Mouse (Mus musculus) liver, adult 2 months (tissue): ENCODE results near the gene Homer3. TPM values are rescaled to one million over a fixed set of nuclear protein-coding genes. Genes with fewer than 3 reads are reported as not detected.

Source experiments
- DNase-seq: peaks from one replicate; pipeline ENCODE4 v3.0.0-alpha.2; 2011; ENCODE audit warnings: low read depth, low spot score; ENCODE audit errors: extremely low read depth
- H3K27ac ChIP-seq: fragments of 200-500 bp; replicated peaks from 2 replicates; pipeline ENCODE4 v1.5.1; 2012; ENCODE audit warnings: low read depth, mild to moderate bottlenecking, control low read depth, inconsistent platforms, low read length; ENCODE audit not compliant: insufficient read depth
- H3K27me3 ChIP-seq: fragments of 200-500 bp; 2 replicates; pipeline ENCODE4 v1.6.1; 2012; ENCODE audit warnings: mild to moderate bottlenecking, moderate library complexity, low read length, inconsistent platforms; ENCODE audit not compliant: control insufficient read depth, insufficient read depth
- H3K36me3 ChIP-seq: fragments of 200-500 bp; 2 replicates; pipeline ENCODE4 v1.6.1; 2012; ENCODE audit warnings: low read length, inconsistent platforms; ENCODE audit not compliant: control insufficient read depth, insufficient read depth
- H3K4me1 ChIP-seq: fragments of 200-500 bp; 2 replicates; pipeline ENCODE4 v1.6.1; 2011; ENCODE audit warnings: low read length; ENCODE audit not compliant: control insufficient read depth, insufficient read depth
- H3K4me3 ChIP-seq: fragments of 200-500 bp; 2 replicates; pipeline ENCODE4 v1.5.1; 2011; ENCODE audit warnings: low read depth, mild to moderate bottlenecking, control low read depth, low read length, moderate library complexity; ENCODE audit not compliant: insufficient read depth
- H3K79me2 ChIP-seq: fragments of 200-500 bp; 2 replicates; pipeline ENCODE4 v1.6.1; 2012; ENCODE audit warnings: inconsistent platforms, mild to moderate bottlenecking, low read length, moderate library complexity; ENCODE audit not compliant: control insufficient read depth, insufficient read depth
- H3K9ac ChIP-seq: fragments of 200-500 bp; 2 replicates; pipeline ENCODE4 v1.6.1; 2012; ENCODE audit warnings: low read depth, mild to moderate bottlenecking, control low read depth, inconsistent platforms, low read length
- CTCF ChIP-seq: fragments of 200-500 bp; IDR thresholded peaks from 2 replicates; pipeline ENCODE4 v1.5.1; 2011; ENCODE audit warnings: low read depth, low read length, control low read depth
- POLR2A ChIP-seq: fragments of 200-500 bp; IDR thresholded peaks from 2 replicates; pipeline ENCODE4 v1.6.1; 2011; ENCODE audit warnings: low read length, control low read depth; ENCODE audit not compliant: insufficient read depth; ENCODE audit errors: extremely low read depth
- WGBS: fragments of 180-500 bp; shearing (Covaris S2); methylation state at CpG from one replicate; pipeline ENCODE4 v1.1.7; 2018; 5-methylcytosine and 5-hydroxymethylcytosine counted together
- polyA plus RNA-seq: library from polyadenylated mRNA; depleted of rRNA; stranded (reverse); fragments of >200 nt; gene quantifications from 2 replicates; pipeline ENCODE4 v1.2.3, GENCODE M21; 2012
- total RNA-seq: library from RNA; depleted of rRNA; stranded (reverse); fragments of >200 nt; gene quantifications from 2 replicates; pipeline ENCODE4 v1.2.3, GENCODE M21; 2014

Homer3 gene
- total and polyA plus RNA-seq, 2 experiments = 1.4 to 3.1 TPM

DNA sequence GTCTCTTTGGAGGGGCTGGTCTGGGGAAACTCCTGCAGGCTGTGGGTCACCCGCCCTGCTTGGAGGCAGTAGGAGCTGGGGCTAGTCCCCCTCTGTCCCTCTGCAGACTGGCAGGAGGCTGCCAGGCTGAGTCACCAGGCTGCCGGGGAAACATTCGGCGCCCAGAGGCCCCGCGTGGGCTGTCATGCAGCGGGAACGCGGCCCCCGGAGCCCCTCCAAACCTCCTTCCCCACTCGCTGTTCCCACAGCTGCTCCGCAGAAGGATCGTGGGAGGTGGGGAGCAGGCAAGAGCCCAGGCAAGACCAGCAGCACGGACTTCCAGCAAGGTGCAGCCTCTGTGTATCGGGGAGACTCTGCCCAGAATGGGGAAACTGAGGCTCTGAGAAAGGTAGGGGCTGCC is 4.5 kb upstream of the Homer3 start:
- Histone ChIP-seq H3K4me1 (no peaks in the 10 kb centered on the region), H3K9ac (no peak overlapping the region), H3K27me3 (no peaks in the 10 kb centered on the region), H3K27ac (no peak overlapping the region), H3K79me2 (no peaks in the 10 kb centered on the region), H3K4me3 (no peak overlapping the region), H3K36me3 (no peaks in the 10 kb centered on the region)
- WGBS = 81% methylated on average over 15 of the region's 15 CpGs
- TF ChIP-seq POLR2A (no peak), CTCF (no peak)
- DNase-seq = no peak

DNA sequence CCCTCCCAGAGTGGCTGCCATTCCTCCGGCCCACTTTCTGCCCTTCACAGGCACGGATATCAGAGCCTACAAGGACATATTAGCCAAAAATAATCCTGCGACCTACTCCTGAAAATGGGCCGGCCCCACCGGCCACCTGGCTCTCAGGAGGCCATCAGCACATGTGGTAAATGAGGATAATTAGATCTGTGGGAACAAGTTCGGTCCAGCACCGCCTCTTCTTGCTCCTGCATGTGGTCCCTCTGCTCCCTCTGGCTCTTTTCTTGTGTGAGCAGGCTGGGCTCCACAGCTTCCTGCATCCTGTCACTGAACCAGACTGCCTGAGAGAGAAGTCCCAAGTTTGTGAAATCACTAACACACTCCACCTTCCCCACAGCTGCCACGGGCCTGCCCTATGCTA is 3.4 kb upstream of the Homer3 start:
- Histone ChIP-seq H3K9ac (no peak overlapping the region), H3K4me3 (no peak overlapping the region), H3K79me2 (no peaks in the 10 kb centered on the region), H3K4me1 (no peaks in the 10 kb centered on the region), H3K36me3 (no peaks in the 10 kb centered on the region), H3K27me3 (no peaks in the 10 kb centered on the region), H3K27ac (no peak overlapping the region)
- DNase-seq = no peak
- TF ChIP-seq CTCF (no peak), POLR2A (no peak)
- 73% methylated on average over 8 of the region's 8 CpGs for WGBS

DNA sequence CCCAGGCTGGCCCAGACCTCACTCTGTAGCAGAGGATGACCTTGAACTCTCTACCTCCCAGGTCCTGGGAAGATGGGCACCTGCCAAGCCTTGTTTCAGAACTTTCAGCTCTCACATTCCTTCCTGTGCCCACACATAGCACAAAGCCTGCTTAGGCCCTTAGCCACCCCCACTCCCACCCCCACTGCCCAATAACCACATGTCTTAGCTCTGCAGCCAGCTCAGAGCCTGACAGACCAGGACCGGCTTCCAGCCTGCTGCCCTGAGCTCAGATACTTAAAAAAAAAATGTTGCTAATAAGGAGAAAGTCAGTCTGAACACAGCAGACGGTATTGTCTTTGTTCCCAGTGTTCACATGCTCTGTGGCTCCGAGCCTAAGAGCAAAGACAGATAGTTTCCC is 1.6 kb upstream of the Homer3 start:
- H3K36me3 ChIP-seq = no peaks in the 10 kb centered on the region
- no peaks in the 10 kb centered on the region for H3K27me3 ChIP-seq
- 74% methylated on average over 3 of the region's 3 CpGs for WGBS
- H3K4me3 ChIP-seq = no peak overlapping the region
- no peaks in the 10 kb centered on the region for H3K79me2 ChIP-seq
- no peak overlapping the region for H3K27ac ChIP-seq
- H3K9ac ChIP-seq = no peak overlapping the region
- TF ChIP-seq POLR2A (no peak), CTCF (no peak)
- no peaks in the 10 kb centered on the region for H3K4me1 ChIP-seq
- no peak for DNase-seq

DNA sequence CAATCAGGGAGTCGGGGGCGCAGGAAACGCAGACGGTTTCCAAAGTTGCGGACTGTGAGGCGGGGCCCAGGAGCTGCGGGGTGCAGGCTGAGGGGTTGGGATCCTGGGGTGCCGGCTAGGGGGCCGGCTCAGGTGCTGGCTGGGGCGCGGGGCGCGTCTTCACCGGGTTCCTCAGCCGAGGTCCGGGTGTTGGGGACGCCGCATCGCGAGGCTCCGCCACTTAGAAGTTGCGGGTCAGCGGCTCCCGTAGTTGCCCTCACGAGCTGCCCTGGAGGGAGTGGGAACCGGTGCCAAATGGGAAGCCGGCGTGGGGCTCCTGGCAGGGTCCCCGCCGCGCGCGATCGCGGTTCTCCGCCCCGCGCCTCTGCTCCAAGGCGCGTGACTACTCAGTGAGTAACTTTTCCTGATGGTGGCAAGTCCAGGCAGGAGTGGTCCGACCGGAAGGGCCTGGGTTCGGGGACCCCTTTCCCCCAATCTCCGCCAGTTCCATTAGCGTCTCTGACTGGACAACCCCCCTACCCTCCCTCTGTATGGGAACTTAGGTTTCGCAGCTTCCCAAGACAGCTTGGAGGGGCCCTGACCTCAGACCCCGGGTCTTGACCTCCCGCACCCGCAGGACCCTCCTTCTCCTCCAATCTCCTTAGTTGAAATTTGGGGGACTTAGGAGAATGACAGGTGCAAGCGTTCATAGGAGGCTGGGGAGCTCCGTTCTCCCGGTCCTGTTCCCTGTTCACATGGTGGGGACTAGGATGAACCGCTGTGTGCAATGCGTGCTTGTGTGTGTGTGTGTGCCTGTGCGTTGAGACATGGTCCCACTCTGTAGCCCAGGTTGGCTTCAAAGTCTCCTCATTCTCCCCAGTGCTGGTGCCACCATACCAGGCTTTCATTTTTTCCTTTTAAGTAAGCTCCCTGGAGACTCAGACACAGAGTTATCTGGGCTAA is 780 bp downstream of the Homer3 start:
- TF ChIP-seq POLR2A = no peak
- no peak for TF ChIP-seq CTCF
- no peaks in the 10 kb centered on the region for H3K36me3 ChIP-seq
- no peaks in the 10 kb centered on the region for H3K27me3 ChIP-seq
- WGBS = 7% methylated on average over 54 of the region's 55 CpGs
- H3K27ac ChIP-seq = no peak overlapping the region; the same call in 1 of the 2 replicates
- no peaks in the 10 kb centered on the region for H3K4me1 ChIP-seq
- no peaks in the 10 kb centered on the region for H3K79me2 ChIP-seq
- H3K9ac ChIP-seq = peak overlapping the region; percentile 81
- peak overlapping the region; percentile 85 for H3K4me3 ChIP-seq
- DNase-seq = no peak

DNA sequence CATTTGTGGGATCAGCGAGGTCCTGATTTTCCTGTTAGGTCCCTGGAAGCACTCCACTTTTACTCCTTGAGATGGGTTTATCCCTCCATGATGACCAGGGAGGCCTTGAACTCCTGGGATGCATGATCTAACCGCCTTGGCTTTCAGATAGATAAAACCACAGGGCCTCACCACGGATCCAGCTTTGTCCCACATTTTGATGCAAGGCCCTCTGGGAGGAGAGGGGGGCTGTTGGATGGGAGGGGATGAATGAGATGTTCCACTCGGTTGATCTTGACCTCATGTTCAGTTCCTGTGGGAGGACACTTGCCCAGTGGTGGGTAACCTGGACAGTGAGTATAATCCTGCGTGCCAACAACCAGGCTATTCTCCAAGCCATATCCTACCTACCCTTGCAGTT is 1.8 kb downstream of the Homer3 start:
- Histone ChIP-seq H3K4me3 (no peak overlapping the region), H3K9ac (no peak overlapping the region), H3K4me1 (no peaks in the 10 kb centered on the region), H3K27me3 (no peaks in the 10 kb centered on the region), H3K27ac (no peak overlapping the region), H3K36me3 (no peaks in the 10 kb centered on the region), H3K79me2 (no peaks in the 10 kb centered on the region)
- no peak for TF ChIP-seq POLR2A
- TF ChIP-seq CTCF = no peak
- no peak for DNase-seq
- WGBS = 87% methylated on average over 5 of the region's 5 CpGs

DNA sequence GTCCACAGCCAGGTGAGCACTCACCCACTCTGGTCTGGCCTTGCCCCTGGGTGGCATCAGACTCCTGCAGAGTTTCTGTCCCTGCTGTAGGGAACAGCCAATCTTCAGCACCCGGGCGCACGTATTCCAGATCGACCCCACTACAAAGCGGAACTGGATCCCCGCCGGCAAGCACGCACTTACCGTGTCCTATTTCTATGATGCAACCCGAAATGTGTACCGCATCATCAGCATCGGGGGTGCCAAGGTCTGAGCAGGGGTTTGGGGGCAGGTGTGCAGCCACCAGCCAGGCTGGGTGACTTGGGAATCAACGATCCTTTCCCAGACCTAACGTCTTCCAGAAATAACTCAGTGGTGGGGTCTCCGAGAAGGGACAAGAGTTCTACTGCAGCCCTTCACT is 2.7 kb downstream of the Homer3 start:
- Histone ChIP-seq H3K36me3 (no peaks in the 10 kb centered on the region), H3K4me1 (no peaks in the 10 kb centered on the region), H3K4me3 (no peak overlapping the region), H3K27me3 (no peaks in the 10 kb centered on the region), H3K79me2 (no peaks in the 10 kb centered on the region), H3K27ac (no peak overlapping the region), H3K9ac (no peak overlapping the region)
- DNase-seq = no peak
- TF ChIP-seq POLR2A (no peak), CTCF (no peak)
- 96% methylated on average over 15 of the region's 15 CpGs for WGBS
